Mouse (Mus musculus): ENCODE results near the gene Hnrnpm. TPM values are rescaled to one million over a fixed set of nuclear protein-coding genes. Genes with fewer than 3 reads are reported as not detected.
A peak's percentile ranks its signal among the peaks of the same experiment; 100 is the strongest.
"Not testable (repeated sequence)": the region's sequence is repeated elsewhere in the genome, so short reads cannot be mapped to it uniquely, and the experiment has no call there.

Gene Hnrnpm
- polyA plus RNA-seq, 1 experiment: 92.2 TPM

DNA sequence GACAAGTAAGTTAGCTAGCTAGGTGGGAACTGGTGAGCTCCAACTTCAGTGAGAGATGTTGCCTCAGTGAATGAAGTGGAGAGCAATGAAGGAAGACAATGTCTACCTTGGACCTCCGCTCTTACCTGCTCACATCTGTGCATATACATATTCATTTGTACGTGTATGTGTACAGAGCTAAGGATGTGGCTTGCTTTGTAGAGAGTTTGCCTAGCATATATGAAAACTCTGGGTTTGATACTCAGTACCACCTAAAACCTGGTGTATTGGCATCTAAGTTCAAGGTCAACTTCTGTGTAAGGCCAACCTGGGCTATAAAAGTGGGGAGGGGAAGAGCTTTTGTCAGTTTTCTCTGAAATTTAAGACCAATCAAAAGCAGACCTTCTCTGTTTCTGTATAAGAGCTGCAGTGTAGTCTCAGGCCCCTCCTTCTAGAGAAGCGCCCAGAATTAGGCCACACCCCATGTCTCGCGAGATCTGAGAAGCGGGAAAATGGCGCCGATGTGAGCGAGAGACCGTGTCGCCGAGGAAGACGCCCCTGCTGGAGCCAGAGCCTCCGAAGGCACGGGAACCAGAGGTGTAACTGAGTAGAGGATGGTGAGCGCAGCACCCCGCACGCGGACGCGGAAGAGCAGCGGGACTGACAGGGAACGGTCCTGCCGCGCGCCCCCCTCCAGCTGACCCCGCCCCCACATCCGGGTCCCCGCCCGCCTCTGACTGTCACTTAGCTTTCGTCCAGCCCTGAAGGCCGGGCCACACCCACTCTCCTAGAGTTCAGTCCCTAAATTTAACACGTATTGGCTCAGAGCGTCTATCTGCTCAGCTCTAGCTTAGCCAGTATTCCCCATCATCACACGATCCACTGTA is 57.8 kb downstream of the Hnrnpm start, which contains the start of gene Zfp414:
TSS of gene Zfp414 (plus strand) at position 470 of the 866 bp plus-strand sequence.
- no peaks in the 10 kb centered on the region for H3K27me3 ChIP-seq (ENCODE audit: control insufficient read depth, insufficient read depth, low read length)
- peak; percentile 80 for TF ChIP-seq POLR2A (IDR thresholded peaks at IDR 0.05; ENCODE audit: control insufficient read depth, low read depth, low read length)
- no peak for TF ChIP-seq CTCF (IDR thresholded peaks at IDR 0.05; ENCODE audit: control insufficient read depth, insufficient read depth, insufficient replicate concordance, low read depth, low read length)
- H3K4me3 ChIP-seq (ENCODE audit: control insufficient read depth, low read depth, low read length): peak within 1 kb of the TSS; percentile 99

GRCm38 (mm10) chr17:33627281-33627680 is 59.4 kb downstream of the Hnrnpm start:
- H3K4me1 ChIP-seq (ENCODE audit: control insufficient read depth, insufficient read depth, low read length): peaks cover 14% of the 10 kb centered on the region
- no peaks in the 10 kb centered on the region for H3K36me3 ChIP-seq (ENCODE audit: control insufficient read depth, insufficient read depth, low read length)
- no peak for TF ChIP-seq CTCF (IDR thresholded peaks at IDR 0.05; ENCODE audit: control insufficient read depth, insufficient read depth, insufficient replicate concordance, low read depth, low read length)
- no peak for TF ChIP-seq POLR2A (IDR thresholded peaks at IDR 0.05; ENCODE audit: control insufficient read depth, low read depth, low read length)
- no peak overlapping the region for H3K4me3 ChIP-seq (ENCODE audit: control insufficient read depth, low read depth, low read length)
- H3K27me3 ChIP-seq (ENCODE audit: control insufficient read depth, insufficient read depth, low read length): no peaks in the 10 kb centered on the region
- no peak overlapping the region for H3K27ac ChIP-seq (ENCODE audit: control insufficient read depth, insufficient read depth, low read depth, low read length)

More for the DNA sequence above, 57.8 kb downstream of the Hnrnpm start, which contains the start of gene Zfp414:
- Histone ChIP-seq H3K4me1 (ENCODE audit: control insufficient read depth, insufficient read depth, low read length) (peaks cover 14% of the 10 kb centered on the region), H3K27ac (ENCODE audit: control insufficient read depth, insufficient read depth, low read depth, low read length) (peak within 1 kb of the TSS; percentile 99), H3K36me3 (ENCODE audit: control insufficient read depth, insufficient read depth, low read length) (no peaks in the 10 kb centered on the region)

DNA sequence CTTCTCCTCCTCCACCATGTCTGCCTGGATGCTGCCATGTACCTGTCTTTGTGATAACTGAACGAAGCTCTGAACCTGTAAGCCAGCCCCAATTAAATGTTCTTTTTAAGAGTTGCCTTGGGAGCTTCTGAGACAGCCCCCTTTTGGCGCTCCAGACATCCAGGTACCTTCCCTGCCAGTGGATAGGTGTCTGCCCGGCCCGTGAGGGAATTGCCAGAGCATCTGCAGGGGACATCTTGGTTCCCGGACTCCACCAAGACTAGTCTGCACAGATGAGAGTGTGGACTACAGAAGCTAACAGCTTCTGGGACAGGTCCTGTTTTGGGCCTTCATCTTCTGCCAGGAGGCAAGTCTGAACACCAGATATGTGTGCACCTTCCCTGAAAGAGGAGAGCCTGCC is 72.9 kb downstream of the Hnrnpm start:
- H3K4me1 ChIP-seq (ENCODE audit: control insufficient read depth, insufficient read depth, low read length); H3K4me3 ChIP-seq (ENCODE audit: control insufficient read depth, low read depth, low read length); H3K36me3 ChIP-seq (ENCODE audit: control insufficient read depth, insufficient read depth, low read length); H3K27ac ChIP-seq (ENCODE audit: control insufficient read depth, insufficient read depth, low read depth, low read length); H3K27me3 ChIP-seq (ENCODE audit: control insufficient read depth, insufficient read depth, low read length): not testable (repeated sequence)

DNA sequence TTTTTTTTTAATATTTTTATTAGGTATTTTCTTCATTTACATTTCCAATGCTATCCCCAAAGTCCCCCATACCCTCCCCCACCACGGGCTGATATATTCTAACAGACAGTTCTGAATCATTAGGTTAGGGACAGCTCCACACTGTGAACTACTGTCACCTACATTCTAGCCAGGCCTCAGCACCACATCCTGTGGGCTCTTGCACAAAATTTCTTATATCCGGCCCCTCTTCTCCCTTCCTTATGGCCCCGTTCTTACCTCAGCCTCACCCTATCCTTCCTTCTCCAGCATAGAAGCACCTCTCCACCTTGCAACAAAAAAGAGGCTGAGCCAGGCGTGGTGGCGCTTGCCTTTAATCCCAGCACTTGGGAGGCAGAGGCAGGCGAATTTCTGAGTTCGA is 76.1 kb downstream of the Hnrnpm start:
- Histone ChIP-seq H3K4me3 (ENCODE audit: control insufficient read depth, low read depth, low read length) (no peak overlapping the region), H3K36me3 (ENCODE audit: control insufficient read depth, insufficient read depth, low read length) (no peaks in the 10 kb centered on the region), H3K27me3 (ENCODE audit: control insufficient read depth, insufficient read depth, low read length) (no peaks in the 10 kb centered on the region), H3K4me1 (ENCODE audit: control insufficient read depth, insufficient read depth, low read length) (no peaks in the 10 kb centered on the region), H3K27ac (ENCODE audit: control insufficient read depth, insufficient read depth, low read depth, low read length) (no peak overlapping the region)
- TF ChIP-seq POLR2A (IDR thresholded peaks at IDR 0.05; ENCODE audit: control insufficient read depth, low read depth, low read length) (no peak), CTCF (IDR thresholded peaks at IDR 0.05; ENCODE audit: control insufficient read depth, insufficient read depth, insufficient replicate concordance, low read depth, low read length) (no peak)

GRCm38 (mm10) chr17:33607273-33607672 is 79.4 kb downstream of the Hnrnpm start:
- Histone ChIP-seq H3K36me3 (ENCODE audit: control insufficient read depth, insufficient read depth, low read length) (no peaks in the 10 kb centered on the region), H3K27me3 (ENCODE audit: control insufficient read depth, insufficient read depth, low read length) (no peaks in the 10 kb centered on the region), H3K4me3 (ENCODE audit: control insufficient read depth, low read depth, low read length) (no peak overlapping the region), H3K27ac (ENCODE audit: control insufficient read depth, insufficient read depth, low read depth, low read length) (no peak overlapping the region), H3K4me1 (ENCODE audit: control insufficient read depth, insufficient read depth, low read length) (no peaks in the 10 kb centered on the region)
- TF ChIP-seq CTCF (IDR thresholded peaks at IDR 0.05; ENCODE audit: control insufficient read depth, insufficient read depth, insufficient replicate concordance, low read depth, low read length) (no peak), POLR2A (IDR thresholded peaks at IDR 0.05; ENCODE audit: control insufficient read depth, low read depth, low read length) (no peak)

DNA sequence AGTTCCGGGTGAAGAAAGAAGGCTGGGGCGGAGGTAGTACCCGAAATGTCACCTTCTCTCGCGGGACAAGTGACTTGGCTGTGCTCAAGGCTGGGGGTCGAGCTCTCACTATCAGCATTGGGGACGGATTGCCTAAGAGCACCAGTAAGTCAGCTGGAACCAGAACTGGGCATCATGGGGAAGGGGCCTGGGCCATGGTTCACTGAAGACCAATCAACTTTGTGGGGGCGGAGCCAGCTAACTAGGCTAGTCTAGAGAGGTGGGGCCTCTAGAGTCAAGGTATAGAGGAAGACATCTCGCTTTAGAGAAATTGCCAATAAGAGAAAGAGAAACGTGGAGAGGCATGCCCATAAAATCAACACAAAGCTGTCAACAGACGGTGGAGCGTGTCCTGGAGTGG is 84.7 kb downstream of the Hnrnpm start:
- Histone ChIP-seq H3K27ac (ENCODE audit: control insufficient read depth, insufficient read depth, low read depth, low read length) (no peak overlapping the region), H3K4me1 (ENCODE audit: control insufficient read depth, insufficient read depth, low read length) (peaks cover 2% of the 10 kb centered on the region; the same call in 1 of the 2 replicates), H3K36me3 (ENCODE audit: control insufficient read depth, insufficient read depth, low read length) (no peaks in the 10 kb centered on the region), H3K4me3 (ENCODE audit: control insufficient read depth, low read depth, low read length) (no peak overlapping the region), H3K27me3 (ENCODE audit: control insufficient read depth, insufficient read depth, low read length) (no peaks in the 10 kb centered on the region)
- no peak for TF ChIP-seq POLR2A (IDR thresholded peaks at IDR 0.05; ENCODE audit: control insufficient read depth, low read depth, low read length)
- TF ChIP-seq CTCF (IDR thresholded peaks at IDR 0.05; ENCODE audit: control insufficient read depth, insufficient read depth, insufficient replicate concordance, low read depth, low read length): no peak

GRCm38 (mm10) chr17:33600831-33601230 is 85.8 kb downstream of the Hnrnpm start:
- TF ChIP-seq POLR2A (IDR thresholded peaks at IDR 0.05; ENCODE audit: control insufficient read depth, low read depth, low read length): no peak
- no peak for TF ChIP-seq CTCF (IDR thresholded peaks at IDR 0.05; ENCODE audit: control insufficient read depth, insufficient read depth, insufficient replicate concordance, low read depth, low read length)
- peaks cover 2% of the 10 kb centered on the region; the same call in 1 of the 2 replicates for H3K4me1 ChIP-seq (ENCODE audit: control insufficient read depth, insufficient read depth, low read length)
- H3K27me3 ChIP-seq (ENCODE audit: control insufficient read depth, insufficient read depth, low read length): no peaks in the 10 kb centered on the region
- H3K36me3 ChIP-seq (ENCODE audit: control insufficient read depth, insufficient read depth, low read length): no peaks in the 10 kb centered on the region
- H3K4me3 ChIP-seq (ENCODE audit: control insufficient read depth, low read depth, low read length): no peak overlapping the region
- H3K27ac ChIP-seq (ENCODE audit: control insufficient read depth, insufficient read depth, low read depth, low read length): no peak overlapping the region
